Mouse (Mus musculus) embryonic facial prominence, embryonic 12.5 days (tissue): ENCODE measurements around the gene Wnt11. TPM values are rescaled to one million over a fixed set of nuclear protein-coding genes. Genes with fewer than 3 reads are reported as not detected.
A peak's percentile ranks its signal among the peaks of the same experiment; 100 is the strongest.

ENCODE experiments used
- ATAC-seq: fragments of 200-750 bp; cut with Nextera tagmentation; 2 replicates; pipeline ENCODE4 v1.8.0; 2017; ENCODE audit not compliant: insufficient number of reproducible peaks, insufficient read depth, low FRiP score, low TSS enrichment
- H3K27ac ChIP-seq: fragments of 300-500 bp; sonication (generic); 2 replicates; pipeline ENCODE4 v1.5.1; 2016; ENCODE audit warnings: mild to moderate bottlenecking
- H3K27me3 ChIP-seq: fragments of 300-500 bp; sonication (generic); 2 replicates; pipeline ENCODE4 v1.6.1; 2016; ENCODE audit warnings: mild to moderate bottlenecking, moderate library complexity
- H3K36me3 ChIP-seq: fragments of 300-500 bp; sonication (generic); 2 replicates; pipeline ENCODE4 v1.6.1; 2016; ENCODE audit warnings: mild to moderate bottlenecking
- H3K4me1 ChIP-seq: fragments of 300-500 bp; sonication (generic); 2 replicates; pipeline ENCODE4 v1.6.1; 2016
- H3K4me2 ChIP-seq: fragments of 300-500 bp; sonication (generic); replicated peaks from 2 replicates; pipeline ENCODE4 v1.6.1; 2016; ENCODE audit warnings: mild to moderate bottlenecking, moderate library complexity
- H3K4me3 ChIP-seq: fragments of 300-500 bp; sonication (generic); 2 replicates; pipeline ENCODE4 v1.5.1; 2016; ENCODE audit warnings: mild to moderate bottlenecking
- H3K9ac ChIP-seq: fragments of 300-500 bp; sonication (generic); 2 replicates; pipeline ENCODE4 v1.6.1; 2016; ENCODE audit warnings: mild to moderate bottlenecking, moderate library complexity
- H3K9me3 ChIP-seq: fragments of 300-500 bp; sonication (generic); 2 replicates; pipeline ENCODE4 v1.6.1; 2016; ENCODE audit warnings: mild to moderate bottlenecking, moderate library complexity
- WGBS: fragments of 180-500 bp; shearing (Covaris S2); methylation state at CpG from one replicate; pipeline ENCODE4 v1.1.7; 2016; 5-methylcytosine and 5-hydroxymethylcytosine counted together
- polyA plus RNA-seq: library from polyadenylated mRNA; unstranded; fragments of >200 nt; fragmentation: Nextera tagmentation; extraction: Ambion mirVana; gene quantifications from 2 replicates; pipeline ENCODE4 v1.2.1, GENCODE M21; 2016

The Wnt11 gene
- 24.3 and 25.7 TPM in 2 replicates for polyA plus RNA-seq

DNA sequence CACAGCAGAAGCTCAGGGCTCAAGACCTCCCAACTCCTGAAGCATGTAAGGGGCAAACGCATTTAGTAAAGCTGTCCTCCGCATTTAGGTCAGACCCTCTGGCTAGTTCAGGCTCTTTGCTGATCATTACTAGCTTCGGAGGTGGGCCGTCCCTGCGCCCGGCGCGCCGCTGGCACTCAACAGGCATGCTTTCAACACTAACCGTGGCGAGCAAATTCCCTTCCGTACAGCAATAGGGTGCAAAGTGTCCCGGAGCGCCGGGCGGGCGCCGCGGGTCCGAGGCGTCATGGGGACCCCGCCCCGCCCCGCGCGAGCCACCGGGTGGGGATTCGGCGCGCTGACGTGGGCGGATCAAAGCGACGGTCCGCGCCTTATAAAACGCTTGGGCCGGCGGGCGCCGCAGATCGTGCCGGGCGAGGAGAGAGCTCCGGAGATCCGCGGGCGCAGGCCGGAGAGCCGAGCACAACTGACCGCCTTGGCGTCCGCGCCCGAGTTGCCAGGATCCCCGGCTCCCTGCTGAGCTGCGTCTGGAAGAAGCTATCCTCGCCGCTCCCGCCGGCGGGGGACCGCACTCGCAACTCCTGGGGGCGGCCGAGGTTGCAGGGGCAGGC, at the start of gene Wnt11:
Gene Wnt11, plus strand, starts transcription at position 402 of the 611 bp plus-strand sequence.
- WGBS, result under 1% methylated on average over 66 of the region's 66 CpGs
- no peak for ATAC-seq

DNA sequence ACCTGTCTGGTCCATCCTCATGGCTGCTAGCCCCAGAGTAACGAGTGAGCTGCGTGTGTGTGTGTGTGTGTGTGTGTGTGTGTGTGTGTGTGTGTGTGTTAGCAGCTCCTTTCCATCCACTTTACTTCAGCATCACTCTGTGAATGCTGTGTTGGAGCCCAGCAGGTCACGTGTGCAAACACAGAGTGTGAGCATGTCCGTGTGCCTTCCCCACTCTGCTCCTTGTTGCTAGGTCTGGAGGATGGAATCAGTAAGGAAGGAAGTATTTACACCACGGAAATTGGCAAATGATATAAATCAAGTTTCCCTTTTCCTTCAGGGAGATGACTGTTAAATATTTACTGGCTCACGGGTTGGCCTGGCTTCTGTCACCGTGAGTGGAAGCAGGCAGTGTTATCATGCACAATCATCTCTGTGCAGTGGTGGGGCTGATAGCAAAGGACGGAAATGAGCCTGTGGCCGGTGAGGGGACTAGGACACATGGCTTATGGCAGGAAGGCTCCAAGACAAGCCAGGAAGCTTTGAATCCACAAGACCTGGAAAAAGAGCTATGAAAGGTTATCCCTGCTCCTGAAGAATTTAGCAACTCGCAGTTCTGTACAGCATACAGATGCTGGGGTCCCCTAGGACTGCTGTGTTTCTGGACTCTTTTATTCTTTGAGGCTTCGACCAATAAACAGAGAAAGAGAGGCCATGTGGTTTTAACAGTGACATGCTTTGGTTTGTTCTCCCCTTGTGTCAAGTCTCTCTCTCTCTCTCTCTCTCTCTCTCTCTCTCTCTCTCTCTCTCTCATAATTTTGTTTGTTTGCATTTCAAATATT, 47.9 kb upstream of the Wnt11 start:
- ATAC-seq, result no peak
- Histone ChIP-seq H3K4me3 (no peak overlapping the region), H3K9ac (no peak overlapping the region), H3K27ac (peak overlapping the region; percentile 52; the same call in 1 of the 2 replicates), H3K9me3 (no peaks in the 10 kb centered on the region), H3K4me2 (no peak overlapping the region), H3K27me3 (no peaks in the 10 kb centered on the region), H3K36me3 (no peaks in the 10 kb centered on the region), H3K4me1 (peaks cover 26% of the 10 kb centered on the region)
- WGBS, result 49% methylated on average over 11 of the region's 11 CpGs

More for the DNA sequence above, at the start of gene Wnt11:
- Histone ChIP-seq H3K27ac (0 out of 2 replicates have a peak within 1 kb of the TSS, but pooled peaks have one; percentile 6), H3K27me3 (peaks cover 83% of the 10 kb centered on the region), H3K36me3 (no peaks in the 10 kb centered on the region), H3K4me3 (peak within 1 kb of the TSS; percentile 58), H3K4me1 (peaks cover 42% of the 10 kb centered on the region), H3K4me2 (peak within 1 kb of the TSS; percentile 97), H3K9ac (peak within 1 kb of the TSS; percentile 70), H3K9me3 (no peaks in the 10 kb centered on the region)

GRCm38 (mm10) chr7:98788721-98789120, 46.2 kb upstream of the Wnt11 start:
- no peak overlapping the region for H3K27ac ChIP-seq

GRCm38 (mm10) chr7:98789121-98789520, 45.8 kb upstream of the Wnt11 start:
- Histone ChIP-seq H3K4me1 (peaks cover 17% of the 10 kb centered on the region), H3K27ac (no peak overlapping the region), H3K27me3 (no peaks in the 10 kb centered on the region), H3K9me3 (no peaks in the 10 kb centered on the region), H3K36me3 (no peaks in the 10 kb centered on the region), H3K4me2 (no peak overlapping the region), H3K4me3 (no peak overlapping the region), H3K9ac (no peak overlapping the region)
- 72% methylated on average over 4 of the region's 4 CpGs for WGBS
- no peak for ATAC-seq

More at GRCm38 (mm10) chr7:98788721-98789120, 46.2 kb upstream of the Wnt11 start:
- Histone ChIP-seq H3K4me2 (no peak overlapping the region), H3K27me3 (no peaks in the 10 kb centered on the region), H3K4me3 (no peak overlapping the region), H3K9ac (no peak overlapping the region), H3K36me3 (no peaks in the 10 kb centered on the region), H3K4me1 (peaks cover 21% of the 10 kb centered on the region), H3K9me3 (no peaks in the 10 kb centered on the region)
- 83% methylated on average over 7 of the region's 7 CpGs for WGBS
- no peak for ATAC-seq

- 75% methylated on average over 5 of the region's 5 CpGs for WGBS
- Histone ChIP-seq H3K36me3 (no peaks in the 10 kb centered on the region), H3K9me3 (no peaks in the 10 kb centered on the region), H3K4me3 (no peak overlapping the region), H3K9ac (no peak overlapping the region), H3K27me3 (no peaks in the 10 kb centered on the region), H3K27ac (no peak overlapping the region), H3K4me2 (no peak overlapping the region), H3K4me1 (peaks cover 9% of the 10 kb centered on the region; the same call in 1 of the 2 replicates)
- ATAC-seq, result no peak
These were observed 43.0 kb upstream of the Wnt11 start for GRCm38 (mm10) chr7:98791864-98792263.

DNA sequence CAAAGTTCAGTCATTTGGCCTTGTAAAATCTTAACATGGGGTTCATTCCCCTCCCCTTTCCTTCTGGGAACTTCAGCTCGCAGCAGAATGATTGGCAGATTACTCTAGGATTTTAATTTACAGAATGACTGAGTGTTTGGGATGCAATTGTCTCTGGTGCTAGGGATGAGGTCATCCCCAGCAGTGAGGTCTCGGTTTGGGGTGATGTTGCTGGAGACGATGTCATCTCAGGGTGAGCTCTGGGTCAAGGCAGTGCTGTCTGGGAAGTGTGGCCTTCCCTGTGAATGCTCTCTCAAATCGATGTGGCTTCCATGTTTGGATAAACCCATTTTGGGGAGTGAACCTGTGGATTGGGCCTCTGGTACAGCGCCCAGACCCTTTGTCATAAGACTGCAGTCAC, 41.1 kb upstream of the Wnt11 start:
- Histone ChIP-seq H3K9ac (no peak overlapping the region), H3K9me3 (no peaks in the 10 kb centered on the region), H3K4me2 (no peak overlapping the region), H3K4me1 (peaks cover 22% of the 10 kb centered on the region), H3K27ac (no peak overlapping the region), H3K4me3 (no peak overlapping the region), H3K27me3 (no peaks in the 10 kb centered on the region), H3K36me3 (no peaks in the 10 kb centered on the region)
- ATAC-seq, result no peak
- 78% methylated on average over 5 of the region's 5 CpGs for WGBS

DNA sequence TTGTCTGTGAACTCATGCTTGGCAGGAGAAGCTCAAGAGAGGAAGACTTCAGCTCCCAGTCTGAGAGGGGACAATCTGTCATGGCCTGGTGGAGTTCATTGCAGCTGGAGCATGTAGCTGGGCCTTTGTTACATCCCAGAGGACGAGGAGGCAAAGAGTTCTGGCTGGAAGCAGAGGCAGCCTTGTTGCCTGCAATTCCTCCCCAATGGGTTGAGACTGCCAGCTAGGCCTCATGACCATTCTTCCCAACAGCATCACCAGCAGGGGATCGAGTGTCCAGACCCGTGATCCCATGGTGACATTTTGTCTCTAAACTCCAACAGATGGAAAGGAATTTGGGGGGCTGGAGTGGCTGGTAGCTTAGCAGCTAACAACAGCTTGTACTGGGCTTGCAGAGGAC, 40.5 kb upstream of the Wnt11 start:
- no peak for ATAC-seq
- WGBS, result 64% methylated on average over 3 of the region's 3 CpGs
- H3K9me3 ChIP-seq, result no peaks in the 10 kb centered on the region

DNA sequence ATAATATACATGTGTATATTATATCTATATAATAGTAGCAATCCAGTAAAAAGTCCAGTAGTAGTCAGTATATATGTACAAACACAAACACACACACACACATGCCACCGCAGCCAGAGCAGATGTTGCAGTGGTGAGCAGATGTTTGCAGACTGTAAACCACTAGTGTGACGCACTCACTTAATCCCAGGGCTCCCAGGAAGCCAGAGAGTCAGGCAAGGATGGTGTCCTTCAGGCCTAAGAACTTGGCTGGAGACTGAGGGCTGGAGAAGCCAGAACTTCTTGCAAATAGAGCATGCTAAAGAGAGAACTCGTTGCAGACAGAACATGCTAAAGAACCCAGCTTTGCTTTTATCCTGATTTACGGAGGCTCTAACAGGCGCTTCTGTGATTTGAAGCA, 39.3 kb upstream of the Wnt11 start:
- no peak for ATAC-seq
- peaks cover 26% of the 10 kb centered on the region for H3K4me1 ChIP-seq
- no peak overlapping the region for H3K27ac ChIP-seq
- H3K9me3 ChIP-seq, result no peaks in the 10 kb centered on the region
- H3K9ac ChIP-seq, result no peak overlapping the region
- 88% methylated on average over 5 of the region's 5 CpGs for WGBS
- H3K36me3 ChIP-seq, result no peaks in the 10 kb centered on the region
- no peak overlapping the region for H3K4me3 ChIP-seq
- H3K27me3 ChIP-seq, result no peaks in the 10 kb centered on the region
- no peak overlapping the region for H3K4me2 ChIP-seq

More for the DNA sequence above, 40.5 kb upstream of the Wnt11 start:
- no peaks in the 10 kb centered on the region for H3K27me3 ChIP-seq
- no peak overlapping the region for H3K9ac ChIP-seq
- H3K4me1 ChIP-seq, result peaks cover 23% of the 10 kb centered on the region
- H3K4me3 ChIP-seq, result no peak overlapping the region
- no peak overlapping the region for H3K4me2 ChIP-seq
- no peak overlapping the region for H3K27ac ChIP-seq
- no peaks in the 10 kb centered on the region for H3K36me3 ChIP-seq

GRCm38 (mm10) chr7:98797347-98798133, 37.4 kb upstream of the Wnt11 start:
- H3K4me2 ChIP-seq, result no peak overlapping the region
- ATAC-seq, result peak; percentile 52; the same call in 1 of the 2 replicates
- WGBS, result 23% methylated on average over 5 of the region's 5 CpGs
- H3K27ac ChIP-seq, result peak overlapping the region; percentile 51
- H3K9ac ChIP-seq, result no peak overlapping the region
- H3K36me3 ChIP-seq, result no peaks in the 10 kb centered on the region
- no peaks in the 10 kb centered on the region for H3K9me3 ChIP-seq
- H3K27me3 ChIP-seq, result no peaks in the 10 kb centered on the region
- no peak overlapping the region for H3K4me3 ChIP-seq
- peaks cover 34% of the 10 kb centered on the region for H3K4me1 ChIP-seq

GRCm38 (mm10) chr7:98798134-98798417, 36.8 kb upstream of the Wnt11 start:
- 16% methylated on average over 3 of the region's 3 CpGs for WGBS
- ATAC-seq, result 0 out of 2 replicates have a peak, but pooled peaks have one; percentile 43
- peak overlapping the region; percentile 51 for H3K27ac ChIP-seq
- H3K4me3 ChIP-seq, result no peak overlapping the region
- H3K9me3 ChIP-seq, result no peaks in the 10 kb centered on the region
- no peaks in the 10 kb centered on the region for H3K27me3 ChIP-seq
- H3K4me1 ChIP-seq, result peaks cover 34% of the 10 kb centered on the region
- H3K4me2 ChIP-seq, result no peak overlapping the region
- no peak overlapping the region for H3K9ac ChIP-seq
- no peaks in the 10 kb centered on the region for H3K36me3 ChIP-seq

GRCm38 (mm10) chr7:98800435-98800834, 34.5 kb upstream of the Wnt11 start:
- no peaks in the 10 kb centered on the region for H3K36me3 ChIP-seq
- ATAC-seq, result no peak
- no peak overlapping the region; the same call in 1 of the 2 replicates for H3K27ac ChIP-seq
- peaks cover 34% of the 10 kb centered on the region for H3K4me1 ChIP-seq
- WGBS, result 70% methylated on average over 8 of the region's 8 CpGs
- H3K27me3 ChIP-seq, result no peaks in the 10 kb centered on the region
- no peak overlapping the region for H3K9ac ChIP-seq
- H3K4me2 ChIP-seq, result no peak overlapping the region
- no peak overlapping the region for H3K4me3 ChIP-seq
- H3K9me3 ChIP-seq, result no peaks in the 10 kb centered on the region
